Mouse (Mus musculus) hindlimb bud, embryonic 11.5 days (tissue): ENCODE data around the gene Thnsl2.
A peak's percentile ranks its signal among the peaks of the same experiment; 100 is the strongest.

ENCODE experiments used
- DNase-seq: peaks from one replicate; pipeline ENCODE4 v3.0.0-alpha.2; 2012; ENCODE audit warnings: low read depth, low spot score; ENCODE audit errors: extremely low spot score

Gene Thnsl2

DNA sequence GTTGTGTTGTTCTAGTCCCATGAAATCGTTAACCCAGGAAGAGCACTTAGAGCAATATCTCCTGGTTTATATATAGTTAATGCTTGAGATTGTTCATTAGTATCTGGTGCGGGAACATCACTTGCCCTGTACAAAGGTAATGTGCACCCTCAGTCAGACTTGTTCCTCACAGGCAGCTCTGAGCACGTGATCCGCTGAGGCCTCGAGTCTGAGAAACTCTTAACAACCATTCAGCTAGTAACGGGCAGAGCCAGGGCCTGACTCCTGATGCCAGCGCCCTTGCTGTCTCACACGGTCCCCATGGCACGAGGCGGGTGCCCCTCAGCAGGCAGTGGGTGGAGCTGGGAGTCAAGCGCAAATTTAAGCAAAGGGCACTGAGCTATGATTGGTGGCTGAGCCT lies 10.7 kb downstream of the Thnsl2 start:
- no peak for DNase-seq

DNA sequence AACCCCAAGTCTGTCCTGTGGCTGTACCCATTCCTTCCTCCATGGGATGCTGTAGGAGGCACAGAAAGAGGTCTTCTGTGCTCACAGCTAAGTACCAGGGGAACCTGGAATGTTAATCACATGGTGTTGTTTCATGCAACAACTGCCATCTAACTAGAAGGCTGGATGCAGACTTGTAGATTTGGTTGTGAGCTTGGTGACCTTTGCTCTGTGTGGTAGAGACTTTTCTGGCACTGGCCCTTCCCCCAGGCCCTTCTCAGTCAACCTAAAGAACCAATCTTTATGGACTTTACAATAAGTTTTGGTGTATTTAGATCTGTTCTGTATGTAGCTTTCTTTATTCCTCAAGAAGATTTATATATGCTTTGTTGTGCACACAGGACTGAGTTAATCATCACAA lies 13.2 kb downstream of the Thnsl2 start:
- no peak for DNase-seq

DNA sequence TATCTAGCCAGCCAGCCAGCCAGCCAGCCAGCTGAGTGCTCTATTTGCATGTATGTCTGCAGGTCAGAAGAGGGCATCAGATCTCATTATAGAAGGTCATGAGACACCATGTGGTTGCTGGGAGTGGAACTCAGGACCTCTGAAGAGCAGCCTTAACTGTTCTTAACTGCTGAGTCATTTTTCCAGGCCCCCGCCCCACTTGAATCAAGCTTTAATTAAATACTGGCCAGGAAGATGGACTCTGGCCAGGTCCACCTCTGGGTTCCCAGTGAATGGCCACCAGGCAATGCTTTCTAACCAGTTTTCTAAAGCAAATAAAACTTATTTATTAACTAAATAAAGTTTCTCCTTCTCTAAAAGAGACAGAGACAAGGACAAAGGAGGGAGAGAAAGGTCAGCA lies 14.0 kb downstream of the Thnsl2 start:
- no peak for DNase-seq

DNA sequence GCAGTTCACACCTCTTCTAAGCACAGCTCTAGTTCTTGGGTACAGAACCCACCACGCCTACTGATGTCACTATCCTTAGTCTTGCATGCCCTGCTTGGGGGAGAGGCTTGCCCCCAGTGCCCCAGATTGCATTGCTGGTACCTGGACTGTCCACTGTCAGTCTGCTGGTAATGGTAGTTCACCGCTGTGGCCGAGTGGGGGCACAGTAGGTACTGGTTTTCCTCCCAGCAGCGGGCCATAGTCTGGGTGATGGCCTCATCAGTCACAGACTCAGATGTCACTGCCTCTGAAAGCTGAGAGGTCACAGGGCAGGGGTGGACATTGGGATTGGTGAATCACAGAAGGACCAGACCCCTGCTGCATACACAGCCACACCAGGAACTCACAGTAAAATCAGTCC lies 15.2 kb downstream of the Thnsl2 start:
- DNase-seq, result no peak

DNA sequence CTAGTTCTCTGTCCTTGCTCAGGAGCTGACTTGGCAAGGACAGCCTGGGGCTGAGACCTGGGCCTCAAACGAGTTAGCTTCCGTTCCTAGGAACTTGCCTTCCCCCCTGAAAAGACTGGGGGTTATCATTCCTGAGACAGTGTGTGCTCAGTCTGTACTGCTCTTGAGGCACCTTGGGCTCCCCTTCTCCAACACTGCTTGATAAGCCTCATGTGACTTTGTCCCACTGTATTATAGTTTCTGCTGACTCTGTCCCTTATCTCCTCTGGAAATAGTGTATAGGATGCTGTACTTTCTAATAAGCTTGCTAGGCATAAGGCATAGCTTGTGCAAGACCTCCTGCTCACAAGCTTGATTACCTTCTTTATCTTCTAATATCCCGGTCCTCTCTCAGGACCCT lies 17.9 kb downstream of the Thnsl2 start:
- no peak for DNase-seq

DNA sequence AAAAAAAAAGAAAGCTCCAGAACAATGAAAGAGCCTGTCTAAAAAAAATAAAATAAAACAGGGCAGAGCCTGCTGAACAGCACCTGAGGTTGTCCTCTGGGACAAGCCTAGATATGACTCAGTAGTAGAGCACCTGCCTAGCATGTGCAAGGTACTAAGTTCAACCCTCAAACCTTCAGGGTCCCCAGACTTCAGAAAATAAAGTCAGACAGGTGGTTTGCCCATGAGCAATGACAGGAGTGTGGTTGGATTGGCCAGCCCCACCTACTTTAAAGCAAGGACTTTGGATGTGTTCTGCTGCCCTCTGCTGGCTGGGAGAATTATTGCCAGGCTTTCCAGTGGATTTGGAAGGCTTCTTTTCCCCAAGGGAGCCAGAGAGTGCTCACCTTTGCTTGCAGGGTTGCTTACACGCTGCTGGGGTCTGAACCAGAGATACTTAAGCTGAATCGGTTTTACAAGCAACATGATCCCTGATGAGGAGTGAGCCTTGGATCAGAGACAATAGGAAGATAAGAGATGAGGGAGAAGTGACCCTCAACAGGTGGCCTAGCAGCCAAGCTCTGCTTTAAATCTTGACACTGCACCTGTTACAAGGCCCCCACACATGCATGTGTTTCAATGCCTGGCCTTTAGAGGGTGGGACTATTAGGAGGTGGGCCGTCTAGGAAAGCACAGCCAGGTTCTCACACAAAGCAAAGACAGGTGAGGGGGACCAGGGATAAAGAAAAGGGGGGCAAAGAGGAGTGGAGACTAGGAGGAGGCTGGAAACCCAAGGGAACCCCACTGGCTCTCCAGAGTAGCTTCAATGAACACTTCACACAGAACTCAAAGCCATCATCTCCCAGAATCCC lies 19.0 kb downstream of the Thnsl2 start:
- peak; percentile 63 for DNase-seq

DNA sequence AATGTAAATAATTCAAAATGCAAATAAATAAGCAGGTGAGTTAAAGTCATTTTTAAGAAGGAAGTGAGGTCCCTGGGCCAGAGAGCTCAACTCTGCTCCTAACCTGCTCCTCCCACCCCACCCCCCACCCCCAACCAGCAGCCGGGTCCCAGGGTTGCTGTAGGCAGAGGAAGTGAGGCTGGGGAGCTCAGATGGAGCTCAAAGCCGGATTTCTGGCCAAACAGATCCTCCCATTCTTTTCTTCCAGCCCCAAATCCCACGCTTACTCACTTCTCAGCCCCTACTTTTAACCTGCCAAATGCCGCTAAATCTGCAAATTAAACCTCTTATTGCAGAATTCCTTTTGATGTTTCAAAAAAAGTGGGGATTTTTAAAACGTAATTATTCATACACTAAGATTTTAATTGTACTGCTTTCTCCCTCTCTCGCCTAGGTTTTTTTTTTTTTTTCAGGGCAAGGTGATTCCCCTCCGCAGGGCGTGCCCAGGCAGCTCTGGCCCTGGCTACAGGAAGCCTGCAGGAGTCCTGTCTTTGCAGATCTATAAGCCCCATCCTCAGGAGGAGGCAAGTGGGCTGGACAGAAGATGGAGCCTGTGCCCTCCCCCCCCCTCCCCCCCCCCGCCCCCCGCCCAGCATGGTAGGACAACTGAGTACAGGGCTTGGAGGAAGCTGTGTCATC lies 24.5 kb downstream of the Thnsl2 start:
- DNase-seq, result no peak

DNA sequence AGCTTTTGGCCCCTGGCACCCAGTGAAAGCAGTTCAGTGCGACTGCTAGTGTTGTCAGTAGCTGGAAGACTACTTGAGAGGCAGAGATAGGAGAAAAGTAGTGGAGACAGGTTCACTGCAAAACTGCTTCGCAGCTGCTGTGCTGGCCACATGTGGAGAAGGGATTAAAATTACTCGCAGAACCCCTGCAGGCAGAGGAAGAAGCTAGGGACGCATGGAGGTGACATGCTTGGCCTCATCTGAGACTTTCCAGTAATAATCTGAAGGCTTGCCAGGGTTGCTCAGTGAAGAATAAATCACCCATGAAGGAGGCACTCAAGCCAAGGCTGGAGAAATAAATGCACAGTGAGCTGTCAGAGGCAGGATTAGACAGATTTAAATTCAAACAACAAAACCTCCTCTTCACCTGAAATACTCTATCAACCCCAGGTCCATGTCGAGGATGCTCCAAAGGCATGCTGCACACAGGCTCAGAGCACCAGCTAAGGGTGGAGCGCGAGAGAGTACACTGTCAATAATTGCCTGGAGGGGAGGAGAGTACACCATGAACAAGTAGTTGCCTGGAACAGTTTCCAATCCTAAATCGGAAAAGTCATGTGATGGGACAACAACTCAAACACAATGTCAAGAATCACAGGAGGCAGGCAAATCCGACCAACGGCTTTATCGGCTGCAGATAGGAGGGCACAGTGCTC lies 32.7 kb downstream of the Thnsl2 start:
- no peak for DNase-seq

DNA sequence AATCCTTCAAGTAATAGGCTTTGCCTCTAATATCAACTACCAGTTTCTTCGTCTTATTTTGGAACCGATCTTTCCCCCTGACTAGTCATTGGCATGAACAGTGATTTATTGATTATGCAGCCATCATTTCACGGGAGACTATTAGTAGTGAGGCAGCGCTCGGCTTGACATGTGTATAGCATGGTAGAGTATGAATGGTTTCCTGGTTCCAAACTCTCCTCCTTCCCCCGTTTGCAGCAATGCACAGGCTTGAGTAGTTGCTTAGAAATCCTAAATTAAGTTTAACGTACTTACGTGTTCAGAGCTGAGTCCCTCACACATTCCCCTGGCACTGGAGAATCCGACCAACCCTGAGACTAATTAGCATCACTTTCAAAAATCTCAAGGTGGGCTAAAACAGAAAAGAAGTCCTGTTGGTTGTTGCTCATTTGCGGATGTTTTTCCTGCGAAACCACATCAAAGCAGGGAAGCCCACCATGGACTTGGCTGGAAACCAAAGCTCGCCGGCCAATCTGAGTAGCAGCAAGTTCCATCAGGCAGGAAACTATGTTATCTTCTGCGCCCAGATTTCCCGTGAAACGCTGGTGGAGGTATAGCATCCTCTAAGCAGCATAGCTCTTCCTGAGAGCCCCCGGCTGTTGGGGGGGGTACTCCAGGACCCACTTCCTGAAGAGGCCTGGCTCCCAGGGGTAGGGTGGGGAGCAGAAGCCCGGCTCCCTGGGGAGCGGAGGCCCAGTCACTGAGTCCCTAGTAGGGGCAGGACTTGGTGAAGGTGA lies 37.9 kb downstream of the Thnsl2 start:
- DNase-seq, result no peak

DNA sequence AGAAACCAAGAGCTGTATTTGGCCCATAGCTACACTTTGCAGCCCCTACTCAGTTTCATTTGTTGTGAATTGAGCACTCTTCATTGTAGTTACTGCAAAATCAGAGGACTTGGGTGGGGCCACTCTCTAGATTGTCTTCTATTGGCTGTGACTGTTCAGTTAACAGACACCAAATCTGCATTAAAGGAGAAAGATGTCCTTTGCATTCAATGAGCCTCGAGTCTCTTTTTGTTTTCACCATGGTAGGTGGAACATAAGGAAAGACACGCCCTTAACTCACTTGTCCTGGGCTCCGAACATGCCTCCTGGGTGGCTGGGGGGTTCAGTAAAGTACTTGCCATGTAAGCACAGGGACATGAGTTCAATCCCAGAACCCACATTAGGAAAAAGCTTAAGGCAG lies 48.1 kb downstream of the Thnsl2 start:
- DNase-seq, result no peak

DNA sequence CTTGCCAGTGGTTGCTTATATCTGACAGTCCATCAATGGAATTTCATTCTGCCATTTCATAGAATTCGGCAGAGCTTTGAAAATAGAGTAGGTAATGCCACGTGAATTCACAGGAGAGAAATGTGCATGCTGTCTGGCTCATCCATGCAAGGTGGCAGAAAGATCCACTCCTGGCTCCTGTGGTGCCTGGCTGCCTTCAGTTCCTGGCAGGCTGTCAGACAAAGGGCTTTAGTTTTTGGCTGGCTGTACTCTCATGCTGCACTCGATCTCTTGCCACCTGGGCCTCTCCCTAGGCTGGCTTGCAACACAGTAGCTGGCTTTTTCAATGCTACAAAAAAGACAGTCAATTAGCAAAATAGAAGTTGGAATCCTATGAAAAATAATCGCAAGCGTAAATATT lies 49.5 kb downstream of the Thnsl2 start:
- DNase-seq, result no peak

DNA sequence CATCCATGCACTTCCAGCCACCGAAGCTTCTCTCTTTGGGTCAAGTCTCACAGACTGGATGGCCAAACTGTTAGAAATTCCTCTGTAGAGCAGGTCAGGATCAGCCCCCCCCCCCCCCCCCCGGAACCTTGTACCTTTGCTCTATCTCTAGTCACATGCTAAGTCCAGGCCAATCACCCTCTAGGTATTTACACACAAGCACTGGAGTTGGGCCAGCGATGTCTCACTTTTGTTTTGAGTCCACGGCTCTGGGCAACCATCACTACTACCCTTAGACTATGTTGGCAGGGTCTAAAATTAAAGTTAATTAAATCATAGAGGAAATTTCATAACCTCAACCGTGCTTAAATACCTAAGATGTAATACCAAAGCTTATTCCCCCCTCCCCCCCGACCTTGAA lies 50.6 kb downstream of the Thnsl2 start:
- DNase-seq, result no peak

DNA sequence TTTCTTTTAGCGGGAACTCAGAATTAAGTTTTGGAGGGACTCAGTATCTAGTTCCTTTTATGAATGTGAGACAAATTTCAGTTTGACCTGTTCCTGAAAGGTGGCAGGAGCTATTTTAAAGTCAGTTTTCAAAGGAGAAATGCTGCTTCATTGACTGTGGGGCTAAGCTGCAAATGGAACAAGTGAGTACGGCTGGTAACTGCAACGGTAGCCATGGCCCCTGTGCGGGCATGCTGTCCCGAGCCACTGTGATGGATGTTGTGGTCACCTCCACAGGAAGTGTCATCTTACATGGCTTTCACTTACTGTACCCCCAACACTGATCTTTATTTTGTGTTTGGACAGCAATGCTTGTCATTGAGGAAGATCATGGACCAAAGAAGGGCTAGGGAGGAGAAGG lies 53.8 kb downstream of the Thnsl2 start:
- DNase-seq, result no peak

DNA sequence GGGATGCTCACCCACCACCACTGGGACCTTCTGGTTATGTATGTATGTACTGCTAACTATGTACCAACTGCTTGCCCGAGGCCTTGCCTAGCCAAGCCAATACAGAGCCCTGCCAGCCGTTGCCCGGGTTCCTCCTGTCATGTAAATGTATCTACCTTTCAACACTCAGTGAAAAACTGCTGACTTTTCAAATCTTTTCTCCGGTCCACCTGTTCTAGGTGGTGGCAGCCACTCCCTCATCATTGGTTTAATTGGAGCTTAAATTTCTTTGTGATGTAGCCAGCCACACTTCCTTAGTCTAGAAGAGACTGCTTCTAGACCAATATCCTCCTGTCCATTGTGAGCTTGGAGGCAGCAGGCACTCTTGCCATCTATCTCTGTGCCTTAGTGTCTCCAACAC lies 54.5 kb downstream of the Thnsl2 start:
- no peak for DNase-seq

DNA sequence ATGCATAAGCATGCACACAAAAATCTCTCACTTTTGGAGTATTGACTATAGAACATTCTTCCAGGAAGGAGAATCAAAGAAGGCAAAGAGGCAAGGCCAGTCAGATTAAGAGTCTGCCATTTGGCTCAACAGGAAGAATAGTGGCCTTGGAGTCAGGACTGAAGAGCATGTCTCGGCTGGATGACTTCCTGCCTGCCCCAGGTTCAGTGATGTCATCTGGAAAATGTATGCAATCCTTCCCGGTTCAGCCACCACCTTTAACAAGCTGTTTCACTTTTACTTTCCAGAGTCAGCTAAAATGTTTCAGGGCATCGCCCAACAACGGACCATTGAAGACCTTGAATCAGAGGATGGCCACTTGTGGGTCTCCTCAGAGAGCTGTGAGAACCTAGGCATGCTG lies 55.2 kb downstream of the Thnsl2 start:
- no peak for DNase-seq

DNA sequence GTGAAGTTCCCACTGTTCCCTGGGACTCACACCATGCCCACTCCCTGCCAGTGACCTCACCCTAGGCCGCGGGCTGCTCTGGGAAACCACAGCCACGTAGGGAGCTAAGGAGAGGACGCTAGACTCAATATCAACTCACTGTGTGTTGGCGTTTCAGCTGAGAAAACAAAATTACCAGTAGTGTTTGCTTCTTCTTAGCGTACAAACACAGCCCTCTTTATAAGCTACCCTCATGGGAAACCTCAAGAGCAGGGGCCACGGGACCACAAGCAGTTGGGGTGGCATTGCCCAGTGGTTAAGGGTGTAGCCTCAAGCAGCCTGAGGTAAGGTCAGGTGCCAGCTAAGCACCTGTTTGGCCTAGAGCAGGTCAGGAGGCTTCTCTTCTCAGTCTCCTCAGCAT lies 60.8 kb downstream of the Thnsl2 start:
- DNase-seq, result no peak

DNA sequence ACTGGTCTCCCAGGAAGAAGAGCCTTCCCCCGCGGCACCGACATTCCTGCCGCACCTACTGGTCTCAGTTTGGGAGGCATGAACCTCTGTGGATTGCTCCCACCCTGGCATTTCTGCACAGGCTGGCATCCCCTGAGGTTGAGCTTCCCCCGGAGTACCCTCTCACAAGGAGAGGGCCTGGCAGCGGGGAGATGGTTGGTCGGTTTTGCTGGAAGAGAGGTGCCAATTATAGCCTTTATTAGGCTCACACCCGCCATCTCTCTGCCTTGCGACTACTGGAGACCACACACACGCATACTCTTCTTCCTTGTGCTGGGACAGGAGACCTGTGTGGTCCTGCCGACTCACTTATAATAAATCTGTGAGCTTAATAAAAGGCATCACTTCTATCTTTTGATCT lies 62.2 kb downstream of the Thnsl2 start:
- no peak for DNase-seq

DNA sequence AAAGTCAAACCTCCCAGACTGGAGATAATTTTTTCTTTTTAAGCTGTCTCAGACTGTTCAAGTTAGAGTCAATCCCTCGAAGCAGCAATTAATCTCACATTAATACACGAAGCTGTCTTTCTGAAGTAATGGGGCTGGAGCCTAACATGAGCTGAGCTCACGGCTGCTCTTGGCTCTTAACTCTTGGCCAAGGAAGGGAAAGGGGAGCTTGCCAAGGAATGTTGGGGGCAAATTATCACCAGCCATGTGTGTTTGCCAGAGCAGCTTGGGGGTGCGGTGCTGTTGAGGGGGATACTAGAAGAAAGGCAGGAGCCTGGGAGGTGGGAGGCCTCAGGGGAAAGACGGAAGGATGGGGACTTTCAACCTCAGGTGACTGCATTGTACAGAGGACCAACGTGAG lies 63.0 kb downstream of the Thnsl2 start:
- no peak for DNase-seq
